Mouse (Mus musculus): ENCODE measurements around the gene Krt72. TPM values are rescaled to one million over a fixed set of nuclear protein-coding genes. Genes with fewer than 3 reads are reported as not detected.

The Krt72 gene
- polyA plus RNA-seq, 1 experiment = not detected

- TF ChIP-seq POLR2A (IDR thresholded peaks at IDR 0.05; ENCODE audit: extremely low read depth, insufficient read depth, low read length) (no peak), CTCF (IDR thresholded peaks at IDR 0.05; ENCODE audit: extremely low read depth, insufficient read depth, low read length) (no peak)
- Histone ChIP-seq H3K27ac (ENCODE audit: insufficient read depth, low read length) (no peak overlapping the region), H3K4me3 (ENCODE audit: insufficient read depth, low read length) (no peak overlapping the region), H3K4me1 (ENCODE audit: control insufficient read depth, insufficient read depth, low read length) (no peaks in the 10 kb centered on the region; the same call in 1 of the 2 replicates)
Observed at GRCm38 (mm10) chr15:101773420-101773819, 12.8 kb downstream of the Krt72 start.

GRCm38 (mm10) chr15:101772711-101773081 is 13.6 kb downstream of the Krt72 start:
- TF ChIP-seq POLR2A (IDR thresholded peaks at IDR 0.05; ENCODE audit: extremely low read depth, insufficient read depth, low read length) (no peak), CTCF (IDR thresholded peaks at IDR 0.05; ENCODE audit: extremely low read depth, insufficient read depth, low read length) (peak; percentile 99)
- Histone ChIP-seq H3K4me3 (ENCODE audit: insufficient read depth, low read length) (no peak overlapping the region), H3K4me1 (ENCODE audit: control insufficient read depth, insufficient read depth, low read length) (no peaks in the 10 kb centered on the region; the same call in 1 of the 2 replicates)

GRCm38 (mm10) chr15:101772080-101772710 is 14.1 kb downstream of the Krt72 start:
- Histone ChIP-seq H3K4me3 (ENCODE audit: insufficient read depth, low read length) (no peak overlapping the region), H3K4me1 (ENCODE audit: control insufficient read depth, insufficient read depth, low read length) (no peaks in the 10 kb centered on the region; the same call in 1 of the 2 replicates), H3K27ac (ENCODE audit: insufficient read depth, low read length) (no peak overlapping the region)
- TF ChIP-seq CTCF (IDR thresholded peaks at IDR 0.05; ENCODE audit: extremely low read depth, insufficient read depth, low read length) (no peak), POLR2A (IDR thresholded peaks at IDR 0.05; ENCODE audit: extremely low read depth, insufficient read depth, low read length) (no peak)

More at GRCm38 (mm10) chr15:101772711-101773081, 13.6 kb downstream of the Krt72 start:
- H3K27ac ChIP-seq (ENCODE audit: insufficient read depth, low read length) = no peak overlapping the region

GRCm38 (mm10) chr15:101770226-101770625 is 16.0 kb downstream of the Krt72 start:
- Histone ChIP-seq H3K4me3 (ENCODE audit: insufficient read depth, low read length) (no peak overlapping the region), H3K27ac (ENCODE audit: insufficient read depth, low read length) (no peak overlapping the region), H3K4me1 (ENCODE audit: control insufficient read depth, insufficient read depth, low read length) (no peaks in the 10 kb centered on the region; the same call in 1 of the 2 replicates)
- no peak for TF ChIP-seq CTCF (IDR thresholded peaks at IDR 0.05; ENCODE audit: extremely low read depth, insufficient read depth, low read length)
- no peak for TF ChIP-seq POLR2A (IDR thresholded peaks at IDR 0.05; ENCODE audit: extremely low read depth, insufficient read depth, low read length)

GRCm38 (mm10) chr15:101742711-101743110 is 43.5 kb downstream of the Krt72 start, which contains the start of gene Krt71:
TSS of gene Krt71 (minus strand) at chr15:101743109.
- H3K27ac ChIP-seq (ENCODE audit: insufficient read depth, low read length) = no peak within 1 kb of the TSS
- no peak within 1 kb of the TSS for H3K4me3 ChIP-seq (ENCODE audit: insufficient read depth, low read length)
- H3K4me1 ChIP-seq (ENCODE audit: control insufficient read depth, insufficient read depth, low read length) = no peaks in the 10 kb centered on the region
- no peak for TF ChIP-seq CTCF (IDR thresholded peaks at IDR 0.05; ENCODE audit: extremely low read depth, insufficient read depth, low read length)
- no peak for TF ChIP-seq POLR2A (IDR thresholded peaks at IDR 0.05; ENCODE audit: extremely low read depth, insufficient read depth, low read length)

GRCm38 (mm10) chr15:101737786-101738185 is 48.5 kb downstream of the Krt72 start:
- TF ChIP-seq POLR2A (IDR thresholded peaks at IDR 0.05; ENCODE audit: extremely low read depth, insufficient read depth, low read length) (no peak), CTCF (IDR thresholded peaks at IDR 0.05; ENCODE audit: extremely low read depth, insufficient read depth, low read length) (no peak)
- H3K4me3 ChIP-seq (ENCODE audit: insufficient read depth, low read length) = no peak overlapping the region
- H3K27ac ChIP-seq (ENCODE audit: insufficient read depth, low read length) = no peak overlapping the region
- H3K4me1 ChIP-seq (ENCODE audit: control insufficient read depth, insufficient read depth, low read length) = no peaks in the 10 kb centered on the region

- Histone ChIP-seq H3K4me3 (ENCODE audit: insufficient read depth, low read length) (no peak overlapping the region), H3K27ac (ENCODE audit: insufficient read depth, low read length) (no peak overlapping the region), H3K4me1 (ENCODE audit: control insufficient read depth, insufficient read depth, low read length) (no peaks in the 10 kb centered on the region)
- TF ChIP-seq POLR2A (IDR thresholded peaks at IDR 0.05; ENCODE audit: extremely low read depth, insufficient read depth, low read length) (no peak), CTCF (IDR thresholded peaks at IDR 0.05; ENCODE audit: extremely low read depth, insufficient read depth, low read length) (no peak)
Observed at GRCm38 (mm10) chr15:101730653-101731052, 55.6 kb downstream of the Krt72 start.

Other genes with a start within 250 kb of the Krt72 start
- gene Krt82, start 235.8 kb downstream of the Krt72 start, polyA plus RNA-seq (2012; rRNA removed) = not detected in 2 replicates
- 0.04 TPM in 1 of 2 replicates, not detected in the other for gene Krt90, start 223.5 kb downstream of the Krt72 start, polyA plus RNA-seq (2012; rRNA removed)
- gene Krt75, start 212.6 kb downstream of the Krt72 start, polyA plus RNA-seq (2012; rRNA removed) = not detected in 2 replicates
- gene Gm5414, start 158.3 kb downstream of the Krt72 start, polyA plus RNA-seq (2012; rRNA removed) = not detected in 2 replicates
- not detected in 2 replicates for gene Gm5478, start 139.1 kb downstream of the Krt72 start, polyA plus RNA-seq (2012; rRNA removed)
- gene Krt6b, start 106.2 kb downstream of the Krt72 start, polyA plus RNA-seq (2012; rRNA removed) = not detected in 2 replicates
- not detected in 2 replicates for gene Krt6a, start 92.2 kb downstream of the Krt72 start, polyA plus RNA-seq (2012; rRNA removed)
- gene Krt5, start 73.6 kb downstream of the Krt72 start, polyA plus RNA-seq (2012; rRNA removed) = 0.11 TPM in 1 of 2 replicates, not detected in the other
- gene Krt71, start 43.4 kb downstream of the Krt72 start, polyA plus RNA-seq (2012; rRNA removed) = not detected in 2 replicates
- 1.4 and 1.5 TPM in 2 replicates for gene Krt73, start 15.9 kb upstream of the Krt72 start, polyA plus RNA-seq (2012; rRNA removed)
- gene Krt2, start 31.7 kb upstream of the Krt72 start, polyA plus RNA-seq (2012; rRNA removed) = 0.08 and 0.53 TPM in 2 replicates
- 2.8 and 3.9 TPM in 2 replicates for gene Krt1, start 64.3 kb upstream of the Krt72 start, polyA plus RNA-seq (2012; rRNA removed)
- gene Krt77, start 83.2 kb upstream of the Krt72 start, polyA plus RNA-seq (2012; rRNA removed) = 4.8 and 6.3 TPM in 2 replicates
- gene Krt76, start 106.5 kb upstream of the Krt72 start, polyA plus RNA-seq (2012; rRNA removed) = not detected in 2 replicates
- not detected in 2 replicates for gene Krt4, start 138.3 kb upstream of the Krt72 start, polyA plus RNA-seq (2012; rRNA removed)
- gene Krt79, start 153.9 kb upstream of the Krt72 start, polyA plus RNA-seq (2012; rRNA removed) = 0.04 TPM in 1 of 2 replicates, not detected in the other
- gene Krt78, start 167.8 kb upstream of the Krt72 start, polyA plus RNA-seq (2012; rRNA removed) = 0.04 TPM in 1 of 2 replicates, not detected in the other
- gene Krt8, start 218.0 kb upstream of the Krt72 start, polyA plus RNA-seq (2012; rRNA removed) = 0.25 TPM in 2 replicates
- gene Krt18, start 241.7 kb upstream of the Krt72 start, polyA plus RNA-seq (2012; rRNA removed) = 0.30 and 0.46 TPM in 2 replicates